Mouse (Mus musculus) ovary, postnatal 10 days (tissue): ENCODE results near the gene Dlx1.

Experiments
- DNase-seq: peaks from one replicate; pipeline ENCODE4 v3.0.0; 2022; ENCODE audit warnings: low spot score

Gene Dlx1

DNA sequence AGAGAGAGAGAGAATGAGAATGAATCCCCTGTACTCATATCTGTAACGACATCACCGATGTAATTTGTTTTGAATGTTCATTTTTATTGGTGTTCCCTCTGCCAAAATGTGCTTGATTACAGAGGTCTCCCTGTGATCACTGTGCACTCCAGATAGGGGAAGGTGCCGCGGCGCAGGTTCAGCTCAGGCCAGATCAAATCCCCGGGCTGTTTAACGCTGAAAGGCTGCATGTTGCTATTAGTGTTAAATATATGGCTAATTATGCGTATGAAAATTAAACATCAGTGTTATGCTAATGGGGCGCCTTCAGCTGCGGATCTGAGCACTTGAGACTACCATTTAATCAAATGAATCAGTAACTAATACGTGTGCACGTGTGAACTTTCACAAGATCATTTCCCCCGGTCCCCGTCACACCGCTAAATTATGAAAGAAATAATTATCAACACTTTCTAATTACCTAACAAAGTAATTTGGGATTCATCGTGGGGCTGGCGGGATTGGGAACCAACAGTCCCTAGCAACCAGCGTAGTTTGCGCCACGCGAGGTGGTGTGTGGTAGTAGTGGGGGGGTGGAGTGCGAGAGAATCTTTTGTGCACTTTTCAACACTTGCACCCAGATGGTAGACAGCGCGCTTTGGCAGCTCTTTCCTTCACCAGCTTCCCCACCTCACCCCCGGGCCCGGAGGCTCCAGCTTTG, at the start of gene Dlx1:
Gene Dlx1 (plus strand): TSS at position 100 of the 700 bp plus-strand sequence.
- no peak for DNase-seq

DNA sequence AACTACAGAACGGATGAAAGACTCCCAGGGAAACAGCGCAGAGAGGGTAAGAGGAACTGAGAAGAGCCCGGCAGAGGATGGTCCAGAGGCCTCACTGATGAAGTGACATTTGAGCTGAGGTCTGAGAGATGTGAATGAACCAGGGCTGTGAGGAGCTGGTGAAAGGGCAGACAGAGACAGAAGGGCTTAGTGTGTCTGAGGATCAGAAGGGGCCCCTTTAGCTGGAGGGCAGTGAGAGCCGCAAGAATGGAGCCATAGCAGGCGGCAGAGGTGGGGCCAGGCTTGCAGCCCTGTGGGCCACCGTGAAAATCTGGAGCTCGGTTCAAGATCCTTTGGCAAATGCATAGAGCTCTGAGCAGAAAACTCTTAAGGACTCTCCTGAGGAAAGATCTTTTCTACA, 48.0 kb upstream of the Dlx1 start:
- DNase-seq: no peak

DNA sequence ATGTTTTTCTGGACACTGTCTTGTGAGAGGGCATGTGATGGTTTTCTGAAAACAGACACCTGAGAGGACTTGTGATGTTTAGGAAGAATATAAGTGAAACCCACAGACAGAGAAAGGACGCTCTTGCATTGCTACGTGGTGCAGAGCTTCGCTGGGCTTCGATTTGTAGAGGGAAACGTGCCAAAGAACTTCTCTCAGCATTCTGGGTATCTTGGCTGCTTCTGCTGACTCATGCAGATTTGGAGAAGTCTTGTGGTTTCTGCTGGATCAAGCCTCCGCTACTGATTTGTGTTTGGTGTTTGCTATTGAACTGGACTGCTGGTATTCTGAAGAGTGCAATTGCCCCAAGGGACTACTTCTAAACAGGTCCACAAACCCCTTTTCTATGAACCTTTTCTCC, 46.1 kb upstream of the Dlx1 start:
- no peak for DNase-seq

DNA sequence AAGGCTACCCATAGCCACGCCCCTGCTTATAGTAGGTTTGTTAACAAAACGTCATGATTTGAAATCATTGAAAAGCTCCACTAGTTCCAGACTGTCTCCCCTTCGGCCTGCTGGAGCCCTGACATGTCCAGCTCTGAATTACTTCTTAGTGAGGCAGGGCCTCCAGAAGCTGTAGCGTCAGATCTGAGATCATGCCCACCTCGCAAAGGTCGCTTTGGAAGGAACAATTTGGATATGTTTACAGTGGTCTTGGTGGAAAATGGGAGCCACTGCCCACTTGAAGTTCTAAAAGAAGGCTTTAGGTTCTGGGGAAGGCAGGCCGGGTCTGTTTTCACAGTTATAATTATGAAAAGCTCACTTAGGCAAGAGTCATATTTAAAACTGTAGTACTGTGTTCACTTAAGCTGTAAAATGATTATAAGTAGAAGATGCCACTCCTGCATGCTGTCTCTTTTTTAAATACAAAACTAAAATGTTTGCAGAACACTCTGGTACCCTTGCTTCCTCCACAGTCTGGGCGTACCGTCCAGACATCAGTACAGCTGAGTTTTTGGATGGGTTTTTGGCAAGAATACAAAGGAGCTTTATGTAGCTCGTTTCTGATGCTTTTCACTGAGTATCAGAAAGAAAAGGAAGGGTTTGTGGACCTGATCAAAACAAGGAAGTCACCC, 44.7 kb upstream of the Dlx1 start:
- DNase-seq: no peak

DNA sequence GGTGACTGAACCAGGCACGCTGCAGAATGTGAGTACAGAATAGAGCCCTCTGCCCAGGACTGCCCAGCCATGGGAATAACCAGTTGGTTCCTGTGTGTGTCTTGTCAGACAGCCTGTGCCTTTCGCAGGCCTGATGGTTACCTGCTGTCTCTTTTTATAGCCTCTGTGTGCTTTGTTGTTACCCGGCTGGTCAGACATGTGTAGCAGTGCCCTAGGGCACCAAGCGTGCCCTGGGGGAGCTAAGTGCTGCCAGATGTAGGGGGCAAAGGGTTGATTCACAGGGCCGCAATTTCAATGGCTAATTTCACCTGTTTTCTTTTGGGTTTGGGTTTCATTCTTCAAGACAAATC, 44.2 kb upstream of the Dlx1 start:
- DNase-seq: no peak

DNA sequence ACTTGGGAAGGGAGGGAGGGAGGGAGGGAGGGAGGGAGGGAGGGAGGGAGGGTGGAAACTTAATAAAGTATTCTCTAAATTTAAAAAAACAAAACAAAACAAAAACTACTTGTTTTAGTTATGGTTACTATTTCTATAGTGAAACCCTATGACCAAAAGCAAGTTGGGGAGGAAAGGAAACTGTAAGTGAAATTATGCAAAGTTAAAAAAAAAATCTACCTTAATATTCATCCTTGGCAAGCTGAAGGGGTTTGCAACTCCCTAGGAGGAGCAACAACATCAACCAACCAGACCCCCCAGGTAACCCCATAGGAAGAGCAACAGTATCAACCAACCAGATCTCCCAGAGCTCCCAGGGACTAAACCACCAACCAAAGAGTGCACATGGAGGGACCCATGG, 36.6 kb upstream of the Dlx1 start:
- no peak for DNase-seq

DNA sequence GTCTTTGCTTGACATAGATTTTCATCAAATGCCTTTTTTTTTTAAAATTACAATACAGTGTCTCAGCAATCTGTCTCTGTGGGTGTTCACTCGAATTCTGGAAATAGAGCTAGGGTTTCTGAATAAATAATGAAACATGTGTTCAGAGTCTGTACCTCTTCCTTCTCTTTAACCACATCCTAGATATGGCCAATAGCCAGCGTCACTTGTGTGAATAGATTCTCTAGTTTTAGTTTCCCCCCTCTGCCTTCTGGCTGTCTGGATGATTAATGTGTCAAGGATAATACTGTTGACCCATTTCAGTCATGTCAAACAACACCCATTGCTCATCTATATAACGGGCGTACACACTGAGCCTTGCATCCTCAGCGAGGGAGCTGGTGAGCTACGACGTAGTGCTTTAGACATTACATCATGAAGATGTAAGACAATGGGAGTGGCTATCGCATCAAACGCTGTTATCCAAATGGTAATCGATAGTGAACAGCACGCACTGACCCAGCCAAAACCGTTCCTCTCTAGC, 34.7 kb upstream of the Dlx1 start:
- no peak for DNase-seq

DNA sequence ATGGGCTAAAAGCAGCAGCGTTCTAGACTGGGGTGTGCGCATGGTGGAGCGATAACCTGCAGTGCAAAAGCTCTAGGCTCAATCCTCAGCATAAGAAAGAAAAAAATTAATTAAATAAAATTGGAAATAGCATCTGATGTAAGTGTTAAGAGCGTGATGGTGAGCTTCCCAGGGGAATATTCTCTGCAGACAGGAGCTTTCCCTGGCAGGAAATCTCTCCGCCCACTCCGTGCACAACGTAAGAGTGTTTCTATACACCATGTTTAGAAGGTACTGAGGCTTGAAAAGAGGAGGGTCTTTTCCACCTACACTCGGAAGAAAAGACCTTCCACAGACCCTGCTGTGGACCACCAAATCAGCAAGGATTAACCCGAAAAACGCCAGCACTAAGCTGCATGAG, 33.4 kb upstream of the Dlx1 start:
- DNase-seq: no peak

DNA sequence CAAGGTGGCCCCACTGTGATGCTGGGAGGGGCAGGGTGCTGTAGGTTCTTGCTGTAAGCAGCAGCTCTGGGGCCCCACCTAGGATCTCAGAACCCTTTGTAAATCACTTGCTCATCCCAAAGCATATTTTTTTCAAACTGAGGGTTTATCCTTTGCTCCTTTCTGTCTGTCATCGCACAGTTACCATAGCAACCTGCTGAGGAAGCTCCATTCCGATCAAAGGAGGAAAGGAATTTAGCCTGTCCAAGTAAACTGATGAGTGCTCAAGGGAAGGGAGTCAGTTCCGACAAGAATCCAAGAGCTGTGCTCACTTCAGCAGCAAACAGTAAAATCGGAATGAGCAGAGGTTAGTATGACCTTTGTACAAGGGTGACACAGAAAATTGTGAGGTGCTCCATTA, 32.9 kb upstream of the Dlx1 start:
- DNase-seq: no peak

DNA sequence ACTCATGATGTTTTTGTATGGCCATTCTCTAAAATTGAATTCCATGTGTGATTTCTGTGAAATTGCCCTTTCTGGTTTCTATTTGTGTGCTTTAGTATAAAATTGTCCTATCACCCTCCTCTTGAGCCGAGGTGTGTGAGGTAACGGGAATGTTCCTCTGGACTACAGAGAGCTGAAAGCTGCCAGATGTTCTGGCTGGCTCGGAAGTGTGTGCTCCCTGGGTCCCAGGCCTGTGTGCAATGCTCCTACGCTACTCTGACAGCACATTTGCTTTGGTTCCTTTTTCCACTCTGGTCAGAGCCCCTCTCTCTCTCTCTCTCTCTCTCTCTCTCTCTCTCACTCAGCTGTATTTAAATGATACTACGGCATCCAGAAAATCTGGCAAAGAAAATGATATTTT, 30.7 kb upstream of the Dlx1 start:
- no peak for DNase-seq

DNA sequence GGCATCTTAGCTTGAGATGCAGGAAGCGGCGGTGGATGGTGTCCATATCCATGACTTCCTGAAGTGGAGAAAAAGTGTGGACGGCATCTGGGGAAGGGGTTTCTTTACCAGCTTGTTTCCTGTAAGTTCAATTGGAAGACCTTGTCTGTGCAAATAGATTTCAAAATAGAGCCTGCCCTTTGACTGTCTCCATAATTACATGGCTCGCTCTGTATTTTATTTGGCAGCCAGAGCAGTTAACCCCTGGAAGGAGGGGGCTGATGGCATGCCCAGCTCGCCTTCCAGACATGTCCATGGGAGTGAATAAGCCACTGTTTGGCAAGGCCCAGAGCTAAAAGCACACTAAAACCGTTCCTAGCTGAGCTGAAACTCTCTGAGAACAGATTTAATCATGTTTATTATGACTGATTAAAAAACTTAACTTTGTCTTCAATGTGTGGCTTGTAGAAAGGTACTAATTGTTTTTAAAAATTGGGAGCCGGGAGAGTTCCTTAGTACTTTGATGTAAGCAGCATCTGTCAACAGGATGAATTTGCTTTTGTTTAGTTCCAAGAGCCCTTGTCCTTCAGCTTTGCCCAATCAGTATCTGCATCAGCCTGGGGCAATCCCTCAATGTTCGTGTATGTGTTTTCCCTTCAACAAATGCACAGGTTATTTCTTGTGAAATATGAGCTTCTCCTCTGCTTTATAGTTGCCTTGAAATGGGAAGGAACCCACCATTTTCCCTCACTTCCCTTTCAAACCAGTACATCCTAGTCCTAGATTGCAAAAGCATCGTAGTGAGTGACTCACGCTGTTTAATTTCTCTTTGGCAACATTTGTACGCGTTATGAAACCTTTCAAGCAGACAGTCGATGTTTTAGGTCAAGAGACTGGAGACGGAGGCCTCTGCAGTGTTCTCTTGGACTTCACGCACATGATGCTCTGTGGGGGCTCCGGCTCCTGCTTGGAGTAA, 28.4 kb upstream of the Dlx1 start:
- no peak for DNase-seq

DNA sequence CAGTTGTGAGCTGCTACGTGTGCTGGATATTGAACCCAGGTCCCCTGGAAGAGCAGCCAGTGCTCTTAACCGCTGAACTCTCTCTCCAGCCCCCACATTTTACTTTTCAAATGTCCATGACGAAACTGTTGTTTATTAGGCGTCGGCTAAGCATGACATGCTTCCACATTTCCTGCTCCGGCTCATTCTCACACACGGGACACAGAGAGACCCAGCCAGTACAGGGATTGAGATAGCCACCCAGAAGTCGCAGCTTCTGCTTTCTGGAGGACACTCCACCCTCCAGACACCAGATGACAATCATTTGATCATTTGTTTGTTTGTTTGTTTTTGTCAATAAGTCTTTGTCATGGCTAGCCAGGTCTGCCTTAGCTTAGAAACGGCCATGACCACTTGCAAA, 23.1 kb upstream of the Dlx1 start:
- DNase-seq: no peak

DNA sequence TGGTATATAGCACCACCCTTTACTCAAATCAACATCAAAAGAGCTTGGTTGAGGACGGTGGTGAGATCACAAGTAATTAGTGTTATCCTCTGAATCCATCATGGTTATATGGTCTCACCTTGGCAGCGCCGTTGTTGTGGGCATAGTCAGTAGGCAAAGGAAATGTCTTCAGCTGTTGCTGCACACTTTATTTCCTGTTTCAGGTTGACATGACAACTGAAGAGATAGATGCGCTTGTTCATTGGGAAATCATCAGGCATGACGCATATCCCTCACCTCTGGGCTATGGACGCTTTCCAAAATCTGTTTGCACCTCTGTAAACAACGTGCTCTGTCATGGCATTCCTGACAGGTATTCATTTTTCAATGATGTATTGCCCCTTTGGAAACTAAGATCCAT, 16.7 kb upstream of the Dlx1 start:
- DNase-seq: no peak

DNA sequence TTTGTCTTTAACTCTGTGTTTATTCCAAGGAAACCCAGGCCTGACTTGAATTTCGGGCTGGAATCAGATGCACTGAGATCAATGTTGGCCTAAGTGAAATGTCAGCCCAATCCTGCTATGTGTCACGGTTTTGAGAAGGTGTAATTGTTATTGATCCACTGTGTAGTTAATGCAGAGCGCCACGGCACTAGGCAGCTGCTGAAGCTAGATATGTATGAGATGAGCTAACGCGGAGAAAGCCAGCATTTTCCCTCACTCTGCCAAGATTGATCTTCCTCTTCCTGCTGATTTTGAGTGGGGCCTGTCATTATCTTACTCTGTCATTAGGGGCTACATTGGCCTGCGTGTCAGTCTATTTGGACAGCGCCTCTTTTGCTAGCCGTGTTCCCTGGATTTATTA, 15.6 kb upstream of the Dlx1 start:
- DNase-seq: no peak

DNA sequence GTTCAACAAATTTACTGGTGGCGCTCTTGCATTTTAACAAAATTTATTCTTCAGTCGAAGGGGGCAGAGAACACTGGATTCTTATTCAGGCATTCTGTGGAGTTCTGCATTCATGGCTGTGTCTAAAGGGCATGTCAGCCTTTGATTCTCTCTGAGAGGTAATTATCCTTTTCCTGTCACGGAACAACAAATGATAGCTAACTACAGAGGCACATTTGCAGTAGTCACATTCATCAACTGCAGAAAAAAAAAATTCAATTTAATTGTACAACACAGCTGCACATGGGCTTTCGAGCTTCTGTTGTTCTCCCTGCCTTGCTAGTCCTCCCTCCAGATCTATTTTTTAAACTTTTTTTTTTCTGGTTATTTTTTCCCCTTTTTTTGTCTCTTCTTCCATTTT, 10.9 kb upstream of the Dlx1 start:
- DNase-seq: no peak

DNA sequence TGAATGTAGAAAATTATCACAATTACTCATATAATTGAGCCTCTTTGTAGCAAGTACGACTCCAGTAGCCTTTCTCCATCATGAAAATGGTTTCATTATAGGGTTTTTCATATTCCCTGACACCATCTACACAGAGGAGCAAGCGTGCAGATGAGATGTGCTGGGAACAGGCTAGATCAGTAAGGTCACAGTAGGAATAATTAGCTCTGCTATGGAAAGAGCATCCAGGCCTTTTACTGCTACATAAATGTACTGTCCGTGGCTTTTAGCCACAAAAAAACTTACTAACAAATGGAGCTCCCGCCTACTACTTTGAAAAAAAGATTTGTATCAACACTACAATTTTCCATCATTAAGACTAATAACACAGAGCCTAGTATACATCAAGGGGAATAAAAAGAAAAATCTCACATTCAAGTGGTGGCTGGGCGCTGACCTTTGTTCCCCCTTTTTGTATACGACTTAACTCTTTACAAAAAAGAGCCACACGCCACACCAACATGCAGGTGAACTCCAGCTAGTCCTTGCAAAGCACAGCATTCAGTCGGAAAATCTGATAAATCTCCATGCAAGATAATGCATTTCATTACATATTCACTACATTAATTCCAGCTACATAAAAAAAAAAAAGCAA, 10.3 kb upstream of the Dlx1 start:
- DNase-seq: no peak

DNA sequence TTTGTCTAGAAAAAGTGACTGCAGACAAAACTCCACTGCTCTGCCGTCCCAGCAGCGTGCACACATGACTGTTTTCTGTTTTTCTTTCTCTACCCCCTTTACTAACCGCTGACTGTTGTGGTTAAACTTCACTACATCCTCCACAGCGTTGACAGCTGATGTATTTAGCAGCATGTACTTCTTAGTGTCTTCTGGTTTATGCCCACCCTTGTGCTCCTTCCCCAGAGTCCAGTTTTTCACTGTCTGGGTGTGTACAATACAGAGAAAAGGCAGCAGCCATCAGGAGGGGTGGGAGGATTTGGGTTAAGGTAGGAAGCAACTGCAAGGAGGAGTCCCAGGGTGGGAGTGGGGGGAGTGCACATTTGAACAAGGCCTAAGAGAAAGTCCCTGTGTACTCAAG, 5.0 kb upstream of the Dlx1 start:
- no peak for DNase-seq

DNA sequence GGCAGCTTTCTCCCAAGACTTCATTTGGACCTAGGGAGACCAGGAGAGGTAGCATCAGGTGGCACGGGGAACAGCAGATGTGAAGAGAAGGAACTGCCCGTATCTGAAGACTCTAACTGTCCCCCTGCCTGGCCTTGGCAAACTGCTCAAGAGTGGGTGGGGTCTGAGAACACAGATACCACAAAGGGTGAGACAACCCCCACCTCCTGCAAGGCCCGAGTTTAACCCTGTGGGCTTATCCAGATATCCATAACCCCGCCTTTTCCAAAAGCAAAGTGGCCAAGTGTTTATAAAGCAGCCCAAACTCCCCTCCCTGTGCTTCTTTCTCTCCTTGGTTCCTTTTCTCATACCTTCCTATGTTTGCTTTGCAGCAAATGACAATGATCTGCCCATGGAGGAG, 4.5 kb upstream of the Dlx1 start:
- DNase-seq: no peak

DNA sequence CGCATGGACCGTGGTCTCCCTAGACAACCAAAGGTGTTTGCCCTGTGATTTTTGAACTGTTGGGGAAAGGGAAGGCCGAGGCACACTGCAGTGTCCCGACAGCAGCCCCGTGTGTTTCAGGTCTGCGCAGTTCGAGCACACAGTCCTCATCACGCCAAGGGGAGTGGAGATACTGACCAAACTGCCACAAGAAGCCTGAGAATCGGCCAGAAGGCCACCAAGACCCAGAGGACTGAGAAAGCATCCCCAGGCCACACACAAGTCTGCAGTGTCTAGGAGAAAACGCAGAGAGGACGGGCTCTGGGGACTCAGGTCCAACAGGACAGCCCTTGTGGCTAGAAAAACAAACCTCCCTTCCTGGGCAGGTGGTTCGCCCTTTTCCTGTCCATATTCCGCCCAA, 3.1 kb upstream of the Dlx1 start:
- no peak for DNase-seq

DNA sequence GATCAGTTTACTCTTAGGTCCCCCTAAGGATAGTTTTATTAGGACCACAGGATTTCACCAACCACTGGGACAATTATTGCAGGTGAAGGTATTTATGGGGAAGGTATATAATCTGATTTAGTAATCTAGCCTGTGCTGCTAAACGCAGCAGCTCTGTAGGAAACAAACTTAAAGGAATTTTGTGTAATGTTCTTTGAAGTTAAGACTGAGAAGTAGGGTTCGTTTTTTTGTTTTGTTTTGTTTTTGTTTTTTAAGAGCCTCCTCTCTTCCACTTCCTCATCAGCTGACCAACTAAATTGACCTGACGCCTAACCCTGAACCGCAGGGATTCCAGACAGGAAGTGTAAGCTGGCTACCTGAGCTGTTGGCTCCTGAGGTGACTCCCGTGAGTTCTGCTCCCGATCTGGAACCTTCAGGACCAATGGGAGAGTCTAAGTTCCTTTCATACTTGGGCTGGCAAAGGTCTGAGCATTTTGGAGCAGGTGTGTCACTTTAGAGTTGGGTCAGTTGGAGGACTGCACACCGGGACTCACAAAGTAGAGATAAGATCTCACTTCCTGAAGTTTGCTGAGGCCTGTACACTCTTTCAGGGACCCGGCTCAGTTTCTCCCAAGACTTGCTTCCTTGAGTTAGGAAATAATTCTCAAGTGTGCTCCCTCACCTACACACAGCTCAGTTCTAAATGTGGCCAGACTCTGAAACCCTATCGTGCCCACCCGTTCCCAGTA, 1.2 kb upstream of the Dlx1 start:
- DNase-seq: no peak

DNA sequence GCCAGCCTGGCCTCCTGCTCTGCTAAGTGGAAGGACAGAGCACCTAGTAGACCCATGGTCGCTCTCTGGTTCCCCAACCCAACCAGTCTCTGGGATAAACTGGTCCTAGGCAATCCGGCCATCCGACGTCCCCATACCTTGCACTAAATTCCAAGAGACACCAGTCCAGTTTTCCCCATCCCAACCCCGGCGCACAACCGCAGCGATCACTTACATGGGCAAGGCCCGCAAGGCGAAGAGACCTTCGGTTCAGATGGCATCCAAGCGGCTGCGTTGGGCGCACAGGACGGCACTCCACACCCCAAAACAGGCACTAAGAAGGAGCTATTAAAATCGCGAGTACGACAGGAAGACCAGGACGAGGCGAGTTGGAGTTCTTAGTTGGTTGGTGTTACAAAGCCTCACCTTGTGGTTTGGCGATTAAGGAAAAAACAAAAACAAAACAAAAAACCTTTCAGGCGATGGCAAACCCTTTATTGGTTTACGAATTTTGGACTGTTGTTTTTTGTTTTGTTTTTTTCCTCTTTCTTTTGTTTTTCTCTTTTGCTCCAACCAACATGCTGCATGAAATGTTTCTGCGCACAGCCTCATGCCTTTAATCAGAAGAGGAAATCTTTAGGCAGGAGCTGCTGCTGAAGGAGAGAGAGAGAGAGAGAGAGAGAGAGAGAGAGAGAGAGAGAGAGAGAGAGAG, 445 bp upstream of the Dlx1 start:
- DNase-seq: no peak
